Mouse (Mus musculus): ENCODE results near the gene Baiap2l1. TPM values are rescaled to one million over a fixed set of nuclear protein-coding genes. Genes with fewer than 3 reads are reported as not detected.

Gene Baiap2l1
- polyA plus RNA-seq, 1 experiment: 10.7 TPM

GRCm38 (mm10) chr5:144267535-144268241 is 90.2 kb downstream of the Baiap2l1 start:
- DNase-seq: peak; percentile 83
- peaks cover 4% of the 10 kb centered on the region; the same call in 1 of the 2 replicates for H3K4me1 ChIP-seq (ENCODE audit: control insufficient read depth, insufficient read depth, low read length)
- no peak overlapping the region for H3K4me3 ChIP-seq (ENCODE audit: insufficient read depth, low read depth, low read length)
- TF ChIP-seq POLR2A (IDR thresholded peaks at IDR 0.05; ENCODE audit: low read depth, low read length) (no peak), CTCF (conservative IDR thresholded peaks at IDR 0.05; ENCODE audit: insufficient read depth, insufficient read length, low read depth, low read length) (no peak)
- 41% methylated on average over 8 of the region's 8 CpGs for WGBS
- H3K36me3 ChIP-seq (ENCODE audit: control insufficient read depth, insufficient read depth, low read length): no peaks in the 10 kb centered on the region
- no peaks in the 10 kb centered on the region for H3K27me3 ChIP-seq (replicated peaks; ENCODE audit: control insufficient read depth, insufficient read depth, low read length)
- no peak overlapping the region for H3K27ac ChIP-seq (ENCODE audit: insufficient read depth, low read depth, low read length)

GRCm38 (mm10) chr5:144263496-144263895 is 94.4 kb downstream of the Baiap2l1 start:
- TF ChIP-seq CTCF (conservative IDR thresholded peaks at IDR 0.05; ENCODE audit: insufficient read depth, insufficient read length, low read depth, low read length): no peak
- no peak for TF ChIP-seq POLR2A (IDR thresholded peaks at IDR 0.05; ENCODE audit: low read depth, low read length)
- peak overlapping the region; percentile 18; the same call in 1 of the 2 replicates for H3K27ac ChIP-seq (ENCODE audit: insufficient read depth, low read depth, low read length)
- H3K4me3 ChIP-seq (ENCODE audit: insufficient read depth, low read depth, low read length): no peak overlapping the region
- 56% methylated on average over 13 of the region's 13 CpGs for WGBS
- H3K27me3 ChIP-seq (replicated peaks; ENCODE audit: control insufficient read depth, insufficient read depth, low read length): no peaks in the 10 kb centered on the region
- H3K36me3 ChIP-seq (ENCODE audit: control insufficient read depth, insufficient read depth, low read length): no peaks in the 10 kb centered on the region; the same call in 1 of the 2 replicates
- peak; percentile 40 for DNase-seq
- H3K4me1 ChIP-seq (ENCODE audit: control insufficient read depth, insufficient read depth, low read length): peaks cover 35% of the 10 kb centered on the region

DNA sequence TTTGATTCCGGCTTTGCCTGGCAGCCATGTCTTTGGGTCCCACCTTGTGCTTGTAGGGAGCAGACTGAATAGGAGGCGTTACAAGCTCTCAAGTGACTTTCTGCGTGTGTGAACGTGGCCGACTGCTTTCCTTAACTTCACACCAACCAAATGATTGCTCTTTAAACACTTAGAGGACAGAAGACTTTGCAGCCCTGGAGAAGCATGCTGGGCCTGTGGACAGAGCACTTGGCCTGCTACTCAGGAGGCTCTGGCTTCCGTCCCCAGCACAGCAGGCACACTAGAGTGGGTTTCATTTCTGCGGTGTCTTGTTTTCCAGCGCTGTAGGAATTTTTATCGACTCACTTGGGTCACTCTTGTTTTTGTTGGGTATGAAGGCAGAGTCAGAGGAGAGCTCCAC is 94.8 kb downstream of the Baiap2l1 start:
- 42% methylated on average over 9 of the region's 9 CpGs for WGBS
- H3K4me3 ChIP-seq (ENCODE audit: insufficient read depth, low read depth, low read length): no peak overlapping the region
- H3K27ac ChIP-seq (ENCODE audit: insufficient read depth, low read depth, low read length): peak overlapping the region; percentile 18; the same call in 1 of the 2 replicates
- no peak for DNase-seq
- peaks cover 35% of the 10 kb centered on the region for H3K4me1 ChIP-seq (ENCODE audit: control insufficient read depth, insufficient read depth, low read length)
- H3K27me3 ChIP-seq (replicated peaks; ENCODE audit: control insufficient read depth, insufficient read depth, low read length): no peaks in the 10 kb centered on the region
- TF ChIP-seq CTCF (conservative IDR thresholded peaks at IDR 0.05; ENCODE audit: insufficient read depth, insufficient read length, low read depth, low read length): no peak
- TF ChIP-seq POLR2A (IDR thresholded peaks at IDR 0.05; ENCODE audit: low read depth, low read length): no peak
- no peaks in the 10 kb centered on the region; the same call in 1 of the 2 replicates for H3K36me3 ChIP-seq (ENCODE audit: control insufficient read depth, insufficient read depth, low read length)

DNA sequence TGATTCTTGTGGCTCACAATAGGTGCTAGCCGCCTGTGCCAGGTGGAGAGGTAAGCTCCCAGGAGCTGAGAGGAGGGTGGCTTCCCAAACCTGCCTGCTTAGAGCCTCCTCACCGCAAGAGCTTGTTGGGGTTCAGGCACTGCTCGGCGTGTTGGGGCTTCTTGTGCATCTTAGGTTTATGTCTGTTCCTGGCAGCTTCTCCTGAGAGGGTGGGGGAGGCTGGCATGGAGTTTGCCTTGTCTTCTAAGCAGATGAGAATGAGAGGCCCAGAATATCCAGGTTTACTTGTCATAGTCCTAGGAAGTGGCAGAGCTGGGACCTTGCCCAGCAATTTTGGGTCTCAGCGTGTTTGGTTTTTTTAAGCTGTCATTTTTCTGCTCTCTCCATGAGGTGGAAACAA is 96.1 kb downstream of the Baiap2l1 start:
- DNase-seq: no peak
- no peaks in the 10 kb centered on the region; the same call in 1 of the 2 replicates for H3K36me3 ChIP-seq (ENCODE audit: control insufficient read depth, insufficient read depth, low read length)
- WGBS: 65% methylated on average over 5 of the region's 5 CpGs
- TF ChIP-seq POLR2A (IDR thresholded peaks at IDR 0.05; ENCODE audit: low read depth, low read length): no peak
- no peak for TF ChIP-seq CTCF (conservative IDR thresholded peaks at IDR 0.05; ENCODE audit: insufficient read depth, insufficient read length, low read depth, low read length)
- H3K27ac ChIP-seq (ENCODE audit: insufficient read depth, low read depth, low read length): peak overlapping the region; percentile 43
- no peak overlapping the region for H3K4me3 ChIP-seq (ENCODE audit: insufficient read depth, low read depth, low read length)
- H3K4me1 ChIP-seq (ENCODE audit: control insufficient read depth, insufficient read depth, low read length): peaks cover 46% of the 10 kb centered on the region
- H3K27me3 ChIP-seq (replicated peaks; ENCODE audit: control insufficient read depth, insufficient read depth, low read length): no peaks in the 10 kb centered on the region

GRCm38 (mm10) chr5:144261309-144261708 is 96.6 kb downstream of the Baiap2l1 start:
- Histone ChIP-seq H3K4me1 (ENCODE audit: control insufficient read depth, insufficient read depth, low read length) (peaks cover 50% of the 10 kb centered on the region), H3K4me3 (ENCODE audit: insufficient read depth, low read depth, low read length) (no peak overlapping the region), H3K36me3 (ENCODE audit: control insufficient read depth, insufficient read depth, low read length) (no peaks in the 10 kb centered on the region; the same call in 1 of the 2 replicates), H3K27ac (ENCODE audit: insufficient read depth, low read depth, low read length) (peak overlapping the region; percentile 43), H3K27me3 (replicated peaks; ENCODE audit: control insufficient read depth, insufficient read depth, low read length) (no peaks in the 10 kb centered on the region)
- WGBS: 51% methylated on average over 9 of the region's 9 CpGs
- TF ChIP-seq CTCF (conservative IDR thresholded peaks at IDR 0.05; ENCODE audit: insufficient read depth, insufficient read length, low read depth, low read length) (no peak), POLR2A (IDR thresholded peaks at IDR 0.05; ENCODE audit: low read depth, low read length) (no peak)
- DNase-seq: peak; percentile 45

DNA sequence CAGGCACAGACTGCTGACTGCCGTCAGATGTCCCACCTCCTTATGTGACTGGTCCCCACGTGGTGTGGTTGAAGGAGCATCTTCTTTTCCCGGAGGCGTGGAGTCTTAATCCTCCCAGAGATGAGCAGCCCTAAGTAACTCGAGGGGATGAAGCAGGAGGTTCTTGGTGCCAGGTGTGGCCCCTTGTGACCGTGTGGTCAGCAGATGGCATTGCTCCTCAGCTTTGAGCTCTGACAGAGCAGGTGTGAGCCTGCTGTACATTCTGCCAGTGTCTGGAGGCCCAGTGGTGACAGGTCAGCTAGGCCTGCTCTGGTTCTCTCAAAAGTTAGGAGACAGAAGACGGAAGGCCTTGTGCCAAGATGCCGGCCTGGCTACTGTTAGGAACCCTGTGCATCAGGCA is 97.4 kb downstream of the Baiap2l1 start:
- Histone ChIP-seq H3K27ac (ENCODE audit: insufficient read depth, low read depth, low read length) (0 out of 2 replicates have a peak overlapping the region, but pooled peaks have one; percentile 14), H3K27me3 (replicated peaks; ENCODE audit: control insufficient read depth, insufficient read depth, low read length) (no peaks in the 10 kb centered on the region), H3K4me3 (ENCODE audit: insufficient read depth, low read depth, low read length) (no peak overlapping the region), H3K4me1 (ENCODE audit: control insufficient read depth, insufficient read depth, low read length) (peaks cover 50% of the 10 kb centered on the region), H3K36me3 (ENCODE audit: control insufficient read depth, insufficient read depth, low read length) (no peaks in the 10 kb centered on the region; the same call in 1 of the 2 replicates)
- DNase-seq: no peak
- no peak for TF ChIP-seq CTCF (conservative IDR thresholded peaks at IDR 0.05; ENCODE audit: insufficient read depth, insufficient read length, low read depth, low read length)
- 60% methylated on average over 8 of the region's 8 CpGs for WGBS

- TF ChIP-seq POLR2A (IDR thresholded peaks at IDR 0.05; ENCODE audit: low read depth, low read length): no peak
- TF ChIP-seq CTCF (conservative IDR thresholded peaks at IDR 0.05; ENCODE audit: insufficient read depth, insufficient read length, low read depth, low read length): no peak
- 42% methylated on average over 6 of the region's 6 CpGs for WGBS
- Histone ChIP-seq H3K4me3 (ENCODE audit: insufficient read depth, low read depth, low read length) (no peak overlapping the region), H3K4me1 (ENCODE audit: control insufficient read depth, insufficient read depth, low read length) (peaks cover 50% of the 10 kb centered on the region), H3K27ac (ENCODE audit: insufficient read depth, low read depth, low read length) (peak overlapping the region; percentile 78), H3K27me3 (replicated peaks; ENCODE audit: control insufficient read depth, insufficient read depth, low read length) (no peaks in the 10 kb centered on the region), H3K36me3 (ENCODE audit: control insufficient read depth, insufficient read depth, low read length) (no peaks in the 10 kb centered on the region; the same call in 1 of the 2 replicates)
- DNase-seq: peak; percentile 29
These were observed 98.7 kb downstream of the Baiap2l1 start for GRCm38 (mm10) chr5:144259228-144259627.

Data from kidney, adult 2 months (tissue).